Mouse (Mus musculus): ENCODE data around the gene Amd1. TPM values are rescaled to one million over a fixed set of nuclear protein-coding genes. Genes with fewer than 3 reads are reported as not detected.

Amd1 gene
- total RNA-seq, 2 experiments from 2014 or later = 148 to 169 TPM

DNA sequence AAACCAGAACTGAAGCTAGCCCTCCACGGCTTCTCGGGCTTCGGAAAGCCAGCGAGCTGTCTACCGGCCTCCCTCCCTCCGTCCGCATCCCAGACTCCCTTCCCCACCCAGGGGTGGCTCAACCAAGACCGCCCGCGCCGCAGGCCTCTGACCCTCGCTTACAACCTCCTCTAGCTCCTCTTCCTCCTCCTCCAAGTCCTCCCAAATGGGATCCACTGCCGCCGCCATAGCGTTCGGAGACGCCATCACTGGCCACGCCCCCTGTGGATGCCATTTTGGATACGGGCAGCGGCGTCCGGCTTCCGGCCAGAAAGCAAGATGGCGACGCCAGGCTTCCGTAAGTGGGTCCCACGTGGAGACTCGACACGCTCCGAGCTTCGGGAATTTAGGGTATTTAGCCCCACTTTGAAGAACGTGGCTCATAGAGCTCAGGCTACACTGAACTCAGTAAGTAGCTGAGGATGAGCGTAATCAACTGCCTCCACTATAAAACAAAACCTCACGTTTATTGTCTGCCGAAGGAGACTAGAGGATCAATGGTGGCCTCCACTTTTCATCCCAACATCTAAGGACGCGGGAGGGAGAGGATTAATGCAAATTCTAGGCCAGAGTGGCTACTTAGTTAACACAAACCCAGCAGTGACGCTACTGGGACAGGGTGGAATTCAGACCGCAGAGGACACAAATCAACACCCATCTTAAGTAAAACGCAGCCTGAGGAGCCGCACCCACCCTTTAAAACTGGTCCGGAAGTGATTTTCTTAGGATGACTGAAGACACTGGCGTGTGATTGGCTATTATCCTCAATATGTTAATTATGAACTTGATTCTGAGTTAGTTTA, 44.4 kb downstream of the Amd1 start, which contains the start of gene Gtf3c6:
Gtf3c6 (minus strand) TSS at position 695 of the 842 bp plus-strand sequence.
- ATAC-seq (replicated peaks; ENCODE audit: poor library complexity, severe bottlenecking) = peak; percentile 60

- peak; percentile 31 for ATAC-seq (replicated peaks; ENCODE audit: poor library complexity, severe bottlenecking)
These were observed 45.3 kb downstream of the Amd1 start for GRCm38 (mm10) chr10:40256716-40257115.

DNA sequence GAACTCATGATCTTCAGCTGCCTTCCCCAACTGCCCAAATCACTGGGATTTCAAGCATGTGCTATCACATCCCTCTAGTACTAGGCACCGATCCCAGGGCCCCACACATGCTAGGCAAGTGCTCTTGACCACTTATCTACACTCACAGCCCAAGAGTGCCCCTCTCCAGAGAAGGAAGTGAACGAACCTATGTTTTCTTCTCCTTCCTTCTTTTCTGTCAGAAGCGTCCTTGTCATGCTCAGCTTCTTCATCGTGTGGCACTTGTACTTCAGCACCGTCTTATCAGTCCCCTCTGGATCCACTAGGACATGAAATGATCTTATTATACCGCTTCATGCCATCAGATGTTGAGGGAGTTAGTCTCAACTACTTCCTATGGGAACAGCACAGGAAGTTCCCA, 51.0 kb downstream of the Amd1 start:
- no peak for ATAC-seq (replicated peaks; ENCODE audit: poor library complexity, severe bottlenecking)

DNA sequence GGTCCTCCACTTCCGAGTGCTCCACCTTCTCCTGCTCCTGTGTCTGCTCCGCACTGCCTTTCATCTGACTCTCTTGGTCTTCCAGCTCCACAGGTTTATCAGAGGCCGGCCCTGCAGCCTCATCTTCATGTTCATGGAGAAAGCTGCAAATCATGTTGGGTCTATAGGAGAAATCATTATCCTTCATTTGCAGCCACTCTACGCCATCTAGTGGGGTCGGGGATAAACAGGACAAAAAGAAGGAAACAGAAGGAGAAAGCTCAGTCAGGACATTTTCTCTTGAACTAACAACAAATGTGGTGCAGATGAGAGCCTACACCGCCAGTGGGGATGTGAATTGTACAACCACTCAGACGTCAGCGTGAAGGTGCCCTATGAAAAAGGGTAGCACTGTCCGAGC, 52.4 kb downstream of the Amd1 start:
- no peak for ATAC-seq (replicated peaks; ENCODE audit: poor library complexity, severe bottlenecking)

GRCm38 (mm10) chr10:40247166-40247716, 54.7 kb downstream of the Amd1 start:
- ATAC-seq (replicated peaks; ENCODE audit: poor library complexity, severe bottlenecking) = no peak

- ATAC-seq (replicated peaks; ENCODE audit: poor library complexity, severe bottlenecking) = peak; percentile 92
These were observed 55.4 kb downstream of the Amd1 start, which contains the start of gene Rpf2 for GRCm38 (mm10) chr10:40246374-40247165. Gene Rpf2 (minus strand): TSS chr10:40247036.

DNA sequence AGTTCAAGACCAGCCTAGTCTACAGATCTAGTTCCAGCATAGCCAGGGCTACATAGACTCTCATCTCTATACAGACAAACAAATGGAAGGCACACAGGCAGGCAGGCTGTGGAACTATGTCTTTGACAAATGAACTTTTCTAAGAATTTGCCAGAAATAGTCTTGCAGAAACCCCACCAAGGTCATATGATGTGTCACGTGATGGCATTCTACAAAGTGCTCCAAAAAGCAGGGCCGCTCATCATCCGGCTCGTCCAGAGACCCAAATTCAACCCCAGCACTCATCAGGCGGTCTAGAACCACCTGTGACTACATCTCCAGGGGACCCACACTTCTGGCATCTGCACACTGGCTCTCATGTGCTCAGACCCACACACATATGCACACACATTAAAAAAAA, 64.2 kb downstream of the Amd1 start:
- no peak for ATAC-seq (replicated peaks; ENCODE audit: poor library complexity, severe bottlenecking)

Other genes starting within 250 kb of the Amd1 start
- 30.2 and 37.9 TPM in 2 replicates for gene Slc16a10, start 159.9 kb downstream of the Amd1 start, total RNA-seq (2014; fragmentation: Nextera tagmentation)
- 21.4 and 29.6 TPM in 2 replicates for gene Slc16a10, start 159.9 kb downstream of the Amd1 start, total RNA-seq (2017)
- gene Rpf2, start 55.1 kb downstream of the Amd1 start, total RNA-seq (2014; fragmentation: Nextera tagmentation) = 56.0 and 71.4 TPM in 2 replicates
- gene Rpf2, start 55.1 kb downstream of the Amd1 start, total RNA-seq (2017) = 166 and 248 TPM in 2 replicates
- 79.4 and 107 TPM in 2 replicates for gene Gtf3c6, start 44.1 kb downstream of the Amd1 start, total RNA-seq (2014; fragmentation: Nextera tagmentation)
- gene Gtf3c6, start 44.1 kb downstream of the Amd1 start, total RNA-seq (2017) = 199 and 236 TPM in 2 replicates
- gene Cdk19, start 37.4 kb upstream of the Amd1 start, total RNA-seq (2014; fragmentation: Nextera tagmentation) = 32.8 and 36.0 TPM in 2 replicates
- gene Cdk19, start 37.4 kb upstream of the Amd1 start, total RNA-seq (2017) = 47.3 and 51.7 TPM in 2 replicates

Data from granulocyte monocyte progenitor cell, adult 5-6 weeks (primary cell).